Mouse (Mus musculus) lung, postnatal 14 days (tissue): ENCODE results near the gene Steap2.

Experiments used
- DNase-seq: peaks from one replicate; pipeline ENCODE4 v3.0.0; 2021

Gene Steap2

DNA sequence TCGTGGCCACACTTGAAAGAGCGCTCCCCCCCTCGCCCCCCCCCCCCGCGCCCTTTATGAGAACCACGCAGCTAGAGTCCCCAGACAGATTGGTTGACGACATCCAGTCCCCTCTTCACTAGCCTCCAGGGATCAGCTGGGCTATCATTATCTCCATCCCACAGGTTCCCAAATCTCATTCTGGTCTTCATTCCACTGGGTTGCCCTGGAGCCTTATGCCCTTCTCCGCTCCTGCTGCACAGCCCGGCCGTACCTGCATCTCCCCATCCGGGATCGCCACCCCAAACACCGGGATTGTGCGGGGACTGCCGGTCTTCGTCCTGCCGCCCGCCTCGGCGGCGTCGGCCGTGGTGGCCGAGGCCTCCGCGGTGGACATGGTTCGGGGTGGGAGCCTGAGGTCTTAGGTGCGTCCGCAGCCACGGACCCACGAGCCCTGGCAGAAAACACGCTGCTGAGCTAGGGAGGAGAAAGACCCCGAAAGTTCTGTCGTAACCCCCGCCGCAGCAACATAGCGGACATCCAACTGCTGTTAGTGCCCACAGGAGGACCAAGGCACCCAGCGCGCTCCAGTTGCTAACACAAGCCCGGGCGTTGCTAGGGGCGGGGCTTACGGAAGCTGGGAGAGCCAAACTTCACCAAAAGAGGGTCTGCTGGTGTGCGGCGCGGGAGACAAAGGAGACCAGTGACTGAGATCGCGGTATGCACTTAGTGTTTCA is 30.6 kb downstream of the Steap2 start, which contains the start of gene Cfap69:
Gene Cfap69 (minus strand): TSS at position 585 of the 716 bp plus-strand sequence.
- peak; percentile 73 for DNase-seq

DNA sequence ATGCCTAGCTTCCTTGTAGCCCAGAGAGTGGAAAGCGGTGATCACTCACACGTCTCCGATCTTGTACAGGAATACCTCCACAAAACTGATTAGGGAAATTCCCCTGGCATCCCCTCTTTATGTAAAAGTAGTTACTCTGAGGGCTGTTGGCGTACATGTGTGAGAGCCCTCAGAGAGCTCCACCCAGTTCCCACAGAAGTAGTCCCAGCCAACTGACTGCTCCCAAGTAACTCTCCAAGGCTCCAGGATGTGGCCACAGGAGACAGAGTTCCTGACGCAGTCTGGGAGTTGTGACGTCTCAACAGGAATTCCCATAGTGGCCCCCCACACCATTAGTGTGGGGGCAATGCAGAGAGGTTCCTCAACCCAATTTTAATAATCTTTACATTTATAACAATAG is 31.3 kb downstream of the Steap2 start:
- DNase-seq = no peak

DNA sequence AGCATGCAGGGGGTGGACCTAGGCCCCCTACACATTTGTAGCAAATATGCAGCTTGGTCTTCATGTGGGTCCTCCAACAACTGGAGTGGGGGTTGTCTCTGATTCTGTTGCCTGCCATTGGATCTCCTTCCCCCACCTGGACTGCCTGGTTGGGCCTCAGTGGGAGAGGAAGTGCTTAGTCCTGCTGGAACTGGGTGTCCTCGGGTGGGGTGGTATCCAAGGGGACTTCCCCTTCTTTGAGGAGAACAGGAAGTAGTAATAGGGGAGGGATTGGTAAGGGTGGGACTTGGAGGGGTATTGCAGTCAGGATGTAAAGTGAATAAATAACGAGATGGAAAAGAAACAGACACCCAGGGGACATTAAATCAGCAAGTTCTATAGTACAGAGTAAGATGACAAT is 35.7 kb downstream of the Steap2 start:
- no peak for DNase-seq

DNA sequence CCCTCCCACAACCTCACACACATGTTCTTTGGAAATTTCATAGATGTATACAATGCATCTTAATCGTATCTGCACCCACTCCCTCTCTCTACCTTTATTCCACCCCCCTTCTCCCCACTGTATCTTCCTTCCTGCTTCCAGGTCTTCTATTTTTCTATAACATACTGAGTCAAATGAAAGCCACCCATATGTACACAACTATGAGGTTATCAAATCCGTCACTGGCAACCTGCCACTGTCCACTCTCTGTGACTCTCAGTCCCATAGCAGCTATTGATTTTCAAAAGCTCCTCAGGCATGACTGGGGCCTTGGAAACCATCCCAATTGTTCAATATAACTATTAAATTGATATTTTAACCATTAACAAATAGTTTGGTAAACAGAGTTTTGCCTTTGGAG is 36.4 kb downstream of the Steap2 start:
- no peak for DNase-seq

DNA sequence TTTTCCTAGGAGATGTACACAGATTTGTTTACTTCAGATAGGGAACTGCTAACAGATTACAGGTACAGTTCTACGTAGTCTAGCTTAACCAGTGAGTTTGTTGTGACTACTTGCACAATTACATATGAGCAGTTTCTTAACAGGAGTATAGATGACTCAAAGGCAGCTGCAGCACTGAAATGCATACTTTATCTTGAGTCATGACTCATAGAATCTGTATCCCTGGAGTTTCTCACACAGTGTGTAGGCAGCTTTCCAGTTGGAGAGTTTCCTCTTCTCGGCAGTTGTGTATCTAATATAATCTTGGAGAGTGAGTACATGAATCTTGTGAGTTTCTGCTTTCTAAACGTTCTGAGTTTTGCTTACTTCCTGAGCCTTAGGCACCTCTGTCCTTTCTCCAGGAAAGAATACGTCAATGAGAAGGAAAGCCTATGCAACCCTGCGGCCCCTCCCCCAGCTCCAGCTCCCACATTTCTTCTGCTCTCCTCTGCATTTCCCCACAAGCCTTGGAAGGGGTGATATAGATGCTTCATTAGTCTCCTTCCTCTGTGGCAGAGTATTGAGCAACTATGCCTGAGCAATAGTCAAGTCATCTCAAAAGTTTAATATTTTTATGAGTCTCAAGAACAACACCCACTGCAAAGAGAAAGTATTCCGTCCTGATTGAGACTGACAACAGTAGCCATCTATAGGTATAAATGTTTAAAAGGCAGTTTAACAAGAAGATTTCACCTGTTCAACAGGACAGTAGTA is 45.4 kb downstream of the Steap2 start:
- DNase-seq = no peak

DNA sequence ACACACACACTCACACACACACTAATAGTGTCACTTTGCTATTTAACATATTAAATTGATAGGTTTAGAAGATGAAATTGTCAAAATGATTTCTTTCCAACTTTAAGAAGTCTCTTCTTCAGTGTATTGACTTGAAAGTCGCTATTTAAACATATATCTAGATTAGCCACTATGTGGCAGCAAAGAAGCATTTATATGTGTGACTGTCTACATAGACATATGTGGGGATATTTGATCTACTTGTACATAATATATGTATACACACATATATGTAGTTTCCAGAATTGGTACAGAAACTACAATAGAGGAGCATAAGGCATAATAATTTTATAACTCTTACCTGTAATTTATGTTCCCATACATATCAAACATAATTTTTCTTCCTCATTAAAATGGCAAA is 48.2 kb downstream of the Steap2 start:
- no peak for DNase-seq

DNA sequence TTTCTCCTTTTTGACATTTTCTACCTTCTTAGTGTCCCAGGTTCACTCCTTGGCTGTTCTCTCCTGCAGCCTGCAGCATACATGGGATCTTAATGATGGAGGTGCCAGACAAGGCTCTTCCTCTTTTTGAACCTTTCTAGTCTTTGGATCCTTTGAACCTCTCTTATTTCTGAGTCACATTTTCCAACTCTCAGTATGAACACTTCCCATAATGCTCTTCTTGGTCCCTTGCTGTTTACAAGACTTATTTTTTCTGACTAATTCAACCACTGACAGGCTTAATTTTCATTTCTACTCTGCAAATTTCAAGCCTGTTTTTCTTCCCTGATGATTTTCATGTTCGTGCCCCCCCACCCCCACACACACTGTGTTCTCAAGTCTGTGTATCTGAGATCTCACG is 55.9 kb downstream of the Steap2 start:
- DNase-seq = no peak

DNA sequence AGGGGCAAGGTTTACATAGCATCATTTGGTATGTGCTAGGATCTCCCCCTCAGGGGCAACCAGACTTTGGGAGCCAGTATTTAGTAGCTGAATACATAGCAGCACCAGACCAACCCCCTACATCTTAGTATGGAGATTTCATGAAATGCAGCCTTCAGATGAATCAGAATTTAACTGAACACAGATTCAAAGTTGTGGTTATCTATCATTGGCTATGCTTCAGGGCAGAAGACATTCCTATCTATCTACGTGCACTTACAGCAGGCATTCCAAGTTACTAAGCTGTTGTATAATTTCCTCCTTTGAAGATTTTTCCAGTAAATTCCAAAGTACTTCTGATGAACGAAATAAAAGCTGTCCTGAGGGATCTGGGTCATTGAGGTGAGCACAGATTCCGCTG is 68.9 kb downstream of the Steap2 start:
- DNase-seq = no peak

DNA sequence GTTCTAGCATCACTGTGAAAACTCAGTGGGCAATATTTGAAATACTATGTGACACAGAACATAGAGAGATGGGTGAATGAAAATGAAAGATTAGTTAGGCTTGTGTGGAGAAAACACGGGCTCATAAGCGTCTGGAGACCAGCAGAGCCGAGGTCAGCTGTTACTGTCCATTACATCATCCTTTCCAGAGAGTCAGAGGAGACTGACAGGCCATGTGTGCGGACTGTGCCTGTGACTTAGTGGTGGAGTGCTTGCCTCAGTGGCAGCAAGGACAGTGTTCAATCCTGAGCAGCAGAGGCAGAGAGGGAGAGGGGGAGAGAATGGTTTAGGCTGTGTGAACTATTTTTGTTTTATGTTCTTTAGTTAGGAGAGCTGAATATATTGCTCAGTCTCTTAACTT is 76.0 kb downstream of the Steap2 start:
- DNase-seq = no peak
